Mouse (Mus musculus) ovary, adult 18-20 months (tissue): ENCODE data around the gene Cbr2.
A peak's percentile ranks its signal among the peaks of the same experiment; 100 is the strongest.
"Not testable (repeated sequence)": the region's sequence is repeated elsewhere in the genome, so short reads cannot be mapped to it uniquely, and the experiment has no call there.

Experiments used
- DNase-seq: peaks from one replicate; pipeline ENCODE4 v3.0.0; 2022; ENCODE audit warnings: low spot score, mixed read lengths

Cbr2 gene

DNA sequence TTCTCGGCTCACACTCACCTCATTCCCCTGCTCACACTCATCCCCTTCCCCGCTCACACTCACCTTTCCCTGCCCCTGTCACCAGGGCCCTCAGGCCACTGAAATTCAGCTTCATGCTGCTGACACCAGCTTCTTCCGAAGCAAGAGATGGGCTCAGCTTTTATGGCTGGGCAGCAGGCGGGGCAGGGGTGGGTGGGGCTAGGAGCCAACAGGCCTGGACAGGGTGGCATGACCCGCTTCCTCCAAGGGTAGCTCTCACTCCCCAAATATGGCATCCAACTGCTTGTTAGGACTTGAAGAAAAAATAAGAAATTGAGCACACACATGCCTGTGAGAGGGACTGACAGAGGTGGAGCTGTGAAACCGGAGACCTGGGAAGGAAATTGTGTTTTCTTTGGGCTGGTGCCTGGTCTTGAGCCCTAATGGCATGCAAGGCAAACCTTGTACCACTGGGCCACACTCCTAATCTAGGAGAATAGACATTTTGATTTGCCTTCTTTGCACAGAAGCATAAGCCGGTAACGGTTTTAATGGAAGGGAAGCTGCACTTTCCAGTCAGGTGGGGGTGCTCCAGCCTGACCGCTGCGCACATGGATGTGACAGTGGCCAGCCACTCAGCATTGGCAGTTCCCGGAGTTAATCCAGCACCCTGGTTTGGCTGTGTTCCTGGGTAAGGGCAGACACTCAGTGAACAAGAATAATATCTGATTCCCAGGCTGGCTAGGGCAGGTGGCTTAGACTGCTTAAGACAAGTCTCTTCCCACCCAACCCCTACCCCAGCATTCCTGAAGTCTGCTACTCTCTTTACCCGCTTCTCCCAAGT, at the start of gene Cbr2:
Gene Cbr2, minus strand, starts transcription at position 257 of the 823 bp plus-strand sequence.
- no peak for DNase-seq

GRCm38 (mm10) chr11:120781361-120781760, 49.4 kb upstream of the Cbr2 start:
- DNase-seq, result not testable (repeated sequence)

DNA sequence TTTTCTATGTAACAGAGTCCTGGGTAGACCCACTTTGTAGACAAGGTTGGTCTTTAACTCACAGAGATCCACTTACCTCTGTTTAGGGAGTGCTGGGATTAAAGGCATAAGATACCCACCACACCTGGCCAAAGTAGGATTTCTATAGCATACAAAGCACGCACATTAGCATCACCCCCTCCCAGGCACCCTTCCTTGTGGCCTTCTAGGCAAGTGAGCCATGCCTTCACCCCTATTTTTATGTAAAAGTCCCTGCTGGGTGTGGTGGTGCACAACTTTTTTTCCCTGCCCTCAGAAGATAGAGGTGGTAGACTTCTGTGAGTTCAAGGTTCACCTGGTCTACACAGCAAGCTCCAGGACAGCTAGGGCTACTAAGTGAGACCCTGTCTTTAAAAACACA, 48.0 kb upstream of the Cbr2 start:
- no peak for DNase-seq

GRCm38 (mm10) chr11:120777123-120777522, 45.2 kb upstream of the Cbr2 start:
- no peak for DNase-seq

DNA sequence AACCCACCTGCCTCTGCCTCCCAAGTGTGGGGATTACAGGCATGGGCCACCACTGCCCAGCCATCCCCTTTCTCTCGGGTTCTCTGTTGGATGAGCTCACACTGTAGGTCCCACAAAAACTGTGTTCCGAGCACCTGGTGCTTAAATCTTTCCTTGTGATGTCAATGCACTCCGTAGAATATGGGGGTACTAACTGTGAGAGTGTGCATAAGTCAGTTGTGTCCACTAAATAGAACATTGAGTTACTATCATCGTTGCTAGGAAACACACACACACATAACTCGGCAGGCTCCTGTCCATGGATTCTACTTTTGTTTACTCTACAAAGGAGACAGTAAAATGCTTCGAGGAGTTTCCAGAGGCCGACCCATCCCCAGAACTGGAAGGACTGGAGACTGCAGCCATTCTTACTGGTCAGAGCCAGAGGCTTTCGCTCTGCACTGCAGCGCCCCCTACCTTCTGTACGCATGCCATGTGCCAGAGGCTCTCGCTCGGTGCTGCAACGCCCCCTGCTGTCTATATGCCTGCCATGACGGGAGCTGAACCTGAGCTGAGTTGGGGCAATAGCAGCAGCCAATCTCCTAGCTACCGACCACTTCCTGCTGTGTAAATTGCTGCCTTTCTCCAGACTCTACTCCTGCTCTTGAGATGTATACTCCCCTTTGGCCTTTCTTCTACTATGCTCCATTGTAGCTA, 44.0 kb upstream of the Cbr2 start:
- peak; percentile 80 for DNase-seq

GRCm38 (mm10) chr11:120773463-120774190, 41.7 kb upstream of the Cbr2 start:
- DNase-seq, result no peak

DNA sequence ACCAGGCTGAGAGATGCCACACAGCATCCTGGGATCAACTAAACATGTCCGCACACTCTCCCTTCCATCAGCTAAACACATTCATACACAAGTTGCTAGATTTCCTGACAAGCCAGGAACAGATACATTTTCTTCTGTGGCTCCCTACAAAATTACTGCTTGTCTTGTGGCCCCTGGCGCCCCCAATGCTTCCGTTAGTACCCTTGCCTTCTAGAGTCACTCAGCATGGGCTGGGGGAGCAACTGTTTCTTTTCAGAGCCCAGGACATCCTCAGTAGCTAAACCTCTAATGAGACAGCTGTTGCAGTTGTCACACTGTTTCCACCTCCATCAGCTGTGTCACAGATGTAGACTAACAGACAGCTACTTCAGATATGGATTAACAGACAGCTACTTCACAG, 40.8 kb upstream of the Cbr2 start:
- no peak for DNase-seq

- DNase-seq, result no peak
Measured at GRCm38 (mm10) chr11:120768206-120768605, 36.3 kb upstream of the Cbr2 start.

GRCm38 (mm10) chr11:120767023-120767422, 35.1 kb upstream of the Cbr2 start:
- DNase-seq, result not testable (repeated sequence)

- DNase-seq, result not testable (repeated sequence)
Measured at GRCm38 (mm10) chr11:120763121-120763999, 31.4 kb upstream of the Cbr2 start.

- not testable (repeated sequence) for DNase-seq
Measured at GRCm38 (mm10) chr11:120762672-120763041, 30.7 kb upstream of the Cbr2 start, which contains the start of gene Hmga1b. Hmga1b (plus strand) TSS chr11:120762794.

DNA sequence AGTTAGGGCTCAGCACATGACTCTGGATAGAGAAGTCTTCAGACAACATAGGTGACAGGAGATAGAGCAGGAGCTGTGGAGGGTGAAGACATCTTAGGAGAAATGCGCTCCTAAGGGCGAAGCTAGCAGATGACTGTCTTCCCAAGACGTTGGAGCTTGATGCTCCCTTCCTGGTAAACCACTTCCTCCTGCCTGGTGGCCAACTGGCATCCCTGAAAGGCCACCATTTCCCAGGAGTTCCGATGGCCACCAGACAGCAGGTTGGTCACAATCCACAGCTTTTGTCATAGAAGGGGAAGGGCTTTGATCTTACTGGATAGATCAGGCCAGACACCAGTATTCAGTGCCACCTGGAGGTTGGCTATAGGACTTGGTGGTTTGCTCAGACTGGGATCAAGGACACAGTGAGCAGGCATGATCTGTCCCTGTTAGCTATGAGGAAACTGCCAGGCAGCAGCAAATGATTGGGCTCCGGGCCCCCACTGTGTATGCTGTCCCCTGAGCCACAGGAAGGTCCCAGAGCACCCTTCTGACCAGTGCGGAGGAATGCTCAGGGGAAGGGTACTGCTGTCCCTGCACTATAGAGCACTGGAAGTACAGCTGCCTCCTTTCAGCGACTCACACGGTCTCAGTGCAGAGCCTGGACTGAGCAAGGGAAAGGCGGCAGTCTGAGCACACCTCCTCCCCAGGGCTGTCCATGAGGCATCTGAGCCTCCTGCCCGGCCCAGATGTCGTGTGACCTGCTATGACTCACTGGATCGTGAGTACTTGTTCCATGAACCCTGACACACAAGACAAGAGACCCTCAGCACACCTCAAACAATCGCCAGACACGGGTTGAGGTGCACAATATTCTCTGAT, 30.1 kb upstream of the Cbr2 start:
- no peak for DNase-seq

DNA sequence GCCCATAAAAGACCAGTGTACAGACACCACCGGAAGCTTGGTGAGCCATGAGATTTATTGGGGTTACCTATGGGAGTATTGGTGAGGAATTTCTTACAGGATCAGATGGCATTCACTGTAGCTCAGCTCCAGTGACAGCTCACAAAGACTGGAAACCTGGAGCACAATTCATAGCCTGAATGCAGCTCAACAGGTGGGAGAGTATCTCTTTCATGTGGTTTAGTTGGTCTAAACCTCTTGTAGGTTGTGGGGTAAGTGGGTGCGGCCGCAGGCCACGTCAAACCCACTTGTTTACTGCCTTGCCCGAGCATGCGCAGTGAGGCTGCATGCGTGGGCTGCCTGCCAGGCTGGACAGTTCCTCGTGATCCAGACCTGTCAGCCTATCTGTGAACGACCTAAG, 28.3 kb upstream of the Cbr2 start:
- DNase-seq, result no peak

- no peak for DNase-seq
Measured at GRCm38 (mm10) chr11:120751606-120752005, 19.7 kb upstream of the Cbr2 start.

DNA sequence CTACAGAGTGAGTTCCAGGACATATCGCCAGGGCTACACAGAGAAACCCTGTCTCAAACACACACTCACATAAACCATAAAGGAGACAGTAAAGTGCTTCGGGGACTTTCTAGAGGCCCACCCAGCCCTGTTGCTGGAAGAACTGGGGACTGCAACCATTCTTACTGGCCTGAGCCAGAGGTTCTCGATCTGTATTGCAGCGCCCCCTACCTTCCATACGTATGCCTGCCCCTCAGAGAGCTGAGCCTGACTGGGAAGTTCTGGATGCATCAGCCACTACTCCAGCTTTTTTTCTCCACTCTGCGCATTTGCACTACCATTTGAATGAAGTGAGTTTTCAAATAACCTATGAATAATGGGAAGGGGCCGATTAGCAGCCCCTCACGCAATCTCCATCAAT, 17.5 kb upstream of the Cbr2 start:
- DNase-seq, result no peak

DNA sequence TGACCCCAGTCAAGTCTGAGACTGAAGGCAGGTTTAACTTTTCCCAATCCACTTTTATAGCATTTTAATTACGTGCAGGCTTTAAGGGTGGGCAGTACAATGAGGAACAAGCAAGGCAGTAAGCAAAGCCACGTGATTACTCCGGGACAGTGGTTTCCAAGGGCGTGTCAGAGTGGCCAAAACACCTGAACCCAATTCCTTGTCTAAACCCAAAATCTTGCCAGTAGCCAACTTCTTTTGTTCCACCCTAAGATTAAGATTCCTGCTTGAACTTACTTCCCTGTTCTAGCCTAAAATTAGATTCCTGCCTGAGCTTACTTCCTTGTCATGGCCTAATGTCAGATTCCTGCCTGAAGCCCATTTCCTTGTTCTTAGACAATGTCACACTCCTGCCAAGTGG, 16.1 kb upstream of the Cbr2 start:
- DNase-seq, result no peak

GRCm38 (mm10) chr11:120744121-120744701, 12.3 kb upstream of the Cbr2 start:
- DNase-seq, result no peak

GRCm38 (mm10) chr11:120740981-120741380, 9.1 kb upstream of the Cbr2 start:
- no peak for DNase-seq

- no peak for DNase-seq
Measured at GRCm38 (mm10) chr11:120736424-120736823, 4.5 kb upstream of the Cbr2 start.

DNA sequence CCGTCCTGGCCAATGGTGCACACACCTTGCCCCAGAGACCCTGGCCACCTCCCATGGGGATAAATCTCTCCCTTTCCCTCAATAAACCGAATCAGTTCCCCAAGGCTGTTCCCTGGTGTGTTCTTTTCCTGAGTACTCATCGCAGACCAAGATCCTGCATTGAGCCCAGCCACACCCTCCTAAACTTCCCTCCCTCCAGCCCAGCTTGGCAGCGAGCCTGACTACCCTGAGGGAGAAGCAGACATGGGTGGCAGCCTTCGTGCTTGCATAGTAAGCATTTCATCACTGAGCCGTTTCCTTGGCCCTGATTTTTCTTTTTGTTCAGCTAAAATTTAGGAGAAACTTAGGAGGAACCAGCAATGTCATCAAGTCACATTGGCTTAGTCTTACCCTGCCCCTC, 1.6 kb upstream of the Cbr2 start:
- peak; percentile 57 for DNase-seq
